Mouse (Mus musculus): ENCODE data around the gene Pea15a.

Pea15a gene

GRCm38 (mm10) chr1:172204814-172205740, 1.5 kb downstream of the Pea15a start:
- ATAC-seq (ENCODE audit: low TSS enrichment): no peak

- ATAC-seq (ENCODE audit: low TSS enrichment): no peak
Measured at GRCm38 (mm10) chr1:172204033-172204813, 2.4 kb downstream of the Pea15a start.

GRCm38 (mm10) chr1:172203566-172203965, 3.0 kb downstream of the Pea15a start:
- no peak for ATAC-seq (ENCODE audit: low TSS enrichment)

GRCm38 (mm10) chr1:172202894-172203522, 3.6 kb downstream of the Pea15a start:
- ATAC-seq (ENCODE audit: low TSS enrichment): 0 out of 2 replicates have a peak, but pooled peaks have one; percentile 0

GRCm38 (mm10) chr1:172201967-172202880, 4.4 kb downstream of the Pea15a start:
- ATAC-seq (ENCODE audit: low TSS enrichment): peak; percentile 12

- ATAC-seq (ENCODE audit: low TSS enrichment): no peak; the same call in 1 of the 2 replicates
Measured at GRCm38 (mm10) chr1:172200871-172201447, 5.6 kb downstream of the Pea15a start.

- ATAC-seq (ENCODE audit: low TSS enrichment): no peak
Measured at GRCm38 (mm10) chr1:172200161-172200560, 6.4 kb downstream of the Pea15a start.

- no peak for ATAC-seq (ENCODE audit: low TSS enrichment)
Measured at GRCm38 (mm10) chr1:172198996-172199395, 7.6 kb downstream of the Pea15a start.

- ATAC-seq (ENCODE audit: low TSS enrichment): no peak
Measured at GRCm38 (mm10) chr1:172198316-172198715, 8.3 kb downstream of the Pea15a start.

GRCm38 (mm10) chr1:172197851-172198250, 8.8 kb downstream of the Pea15a start:
- ATAC-seq (ENCODE audit: low TSS enrichment): no peak

GRCm38 (mm10) chr1:172197146-172197545, 9.5 kb downstream of the Pea15a start:
- ATAC-seq (ENCODE audit: low TSS enrichment): no peak

GRCm38 (mm10) chr1:172194435-172194834, 12.2 kb downstream of the Pea15a start:
- no peak for ATAC-seq (ENCODE audit: low TSS enrichment)

GRCm38 (mm10) chr1:172192217-172192616, 14.4 kb downstream of the Pea15a start:
- ATAC-seq (ENCODE audit: low TSS enrichment): no peak

GRCm38 (mm10) chr1:172191578-172191977, 15.0 kb downstream of the Pea15a start:
- ATAC-seq (ENCODE audit: low TSS enrichment): peak; percentile 49

- no peak for ATAC-seq (ENCODE audit: low TSS enrichment)
Measured at GRCm38 (mm10) chr1:172188891-172189290, 17.7 kb downstream of the Pea15a start.

GRCm38 (mm10) chr1:172186401-172187289, 20.0 kb downstream of the Pea15a start:
- no peak for ATAC-seq (ENCODE audit: low TSS enrichment)

- no peak for ATAC-seq (ENCODE audit: low TSS enrichment)
Measured at GRCm38 (mm10) chr1:172183915-172184314, 22.7 kb downstream of the Pea15a start.

GRCm38 (mm10) chr1:172183056-172183455, 23.5 kb downstream of the Pea15a start:
- ATAC-seq (ENCODE audit: low TSS enrichment): no peak

GRCm38 (mm10) chr1:172181777-172182176, 24.8 kb downstream of the Pea15a start:
- ATAC-seq (ENCODE audit: low TSS enrichment): no peak

- no peak for ATAC-seq (ENCODE audit: low TSS enrichment)
Measured at GRCm38 (mm10) chr1:172180881-172181280, 25.7 kb downstream of the Pea15a start.
